Mouse (Mus musculus) ES-E14 (cell line): ENCODE results near the gene Phrf1.

ENCODE experiments used
- HCFC1 ChIP-seq: IDR thresholded peaks from 2 replicates; pipeline ENCODE4 v1.6.1; 2012; ENCODE audit warnings: low read length, inconsistent platforms, borderline replicate concordance; ENCODE audit not compliant: insufficient read depth
- MAFK ChIP-seq: IDR thresholded peaks from 2 replicates; pipeline ENCODE4 v1.6.1; 2014; ENCODE audit warnings: mild to moderate bottlenecking, low read depth, low read length, inconsistent platforms; ENCODE audit not compliant: insufficient read depth
- ZNF384 ChIP-seq: IDR thresholded peaks from 2 replicates; pipeline ENCODE4 v1.6.1; 2012; ENCODE audit warnings: low read depth, low read length, inconsistent platforms

- no peak for TF ChIP-seq MAFK
- TF ChIP-seq ZNF384: no peak
- no peak for TF ChIP-seq HCFC1
These were observed 6.5 kb upstream of the Phrf1 start for GRCm38 (mm10) chr7:141222126-141222467.
